Mouse (Mus musculus) cerebellum, adult 2 months (tissue): ENCODE measurements around the gene Prpf3.

Source experiments
- CTCF ChIP-seq: fragments of 200-500 bp; IDR thresholded peaks from 2 replicates; pipeline ENCODE4 v1.5.1; 2011; ENCODE audit warnings: low read depth, mild to moderate bottlenecking, control low read depth, low read length, moderate library complexity, borderline replicate concordance; ENCODE audit not compliant: insufficient read depth
- POLR2A ChIP-seq: fragments of 200-500 bp; IDR thresholded peaks from 2 replicates; pipeline ENCODE4 v1.6.1; 2011; ENCODE audit warnings: low read length, control low read depth, borderline replicate concordance; ENCODE audit not compliant: insufficient read depth

DNA sequence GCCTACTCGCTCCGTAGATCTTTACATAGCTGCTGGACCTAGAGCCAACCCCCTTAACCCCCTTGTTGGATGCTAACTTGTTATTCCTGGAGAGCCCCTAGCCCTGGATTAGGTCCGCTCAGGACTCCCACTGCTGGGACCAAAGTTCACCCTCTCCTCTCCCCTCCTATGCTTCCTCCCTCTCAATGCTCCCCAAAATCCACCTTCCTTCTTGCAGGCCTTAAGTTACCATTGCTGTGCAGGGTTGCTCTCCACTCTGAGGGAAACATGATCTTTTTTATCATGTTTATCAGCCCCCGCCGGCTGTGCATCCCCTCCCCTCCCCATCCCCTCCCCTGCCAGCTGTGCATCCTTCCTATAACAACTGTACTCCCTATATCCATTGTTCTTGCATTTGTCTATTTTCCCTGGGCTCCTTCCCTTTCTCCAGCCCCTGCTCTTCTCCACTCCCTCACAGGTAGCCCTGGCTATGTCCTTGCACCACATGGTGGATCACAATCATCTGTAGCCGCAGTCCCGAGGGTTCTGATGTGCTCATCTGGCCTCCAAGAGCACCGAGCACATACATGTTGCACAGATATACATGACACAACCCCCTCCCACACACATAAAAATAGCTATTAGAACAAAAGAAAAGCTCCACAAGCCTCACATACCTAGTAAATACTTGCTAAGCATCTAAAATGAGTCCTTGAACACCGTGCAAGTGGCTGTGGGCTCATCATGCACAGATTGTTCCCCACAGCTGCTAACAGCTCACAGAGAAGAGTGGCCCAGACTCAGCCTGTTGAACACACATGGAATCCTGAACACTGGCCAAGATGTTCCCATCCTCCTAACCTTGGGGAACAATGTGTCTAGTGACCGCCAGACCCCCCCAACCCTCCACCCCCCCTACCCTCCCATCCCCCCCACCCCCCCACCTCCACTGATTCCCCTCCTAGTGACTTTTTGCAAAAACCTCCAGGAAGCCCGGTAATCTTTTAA is 36.7 kb upstream of the Prpf3 start:
- TF ChIP-seq CTCF, result no peak
- no peak for TF ChIP-seq POLR2A
